Mouse (Mus musculus) gastrocnemius, adult 2 months (tissue): ENCODE data around the gene Macrod2. TPM values are rescaled to one million over a fixed set of nuclear protein-coding genes. Genes with fewer than 3 reads are reported as not detected.

Experiments used
- DNase-seq: peaks from one replicate; pipeline ENCODE4 v3.0.0; 2022
- H3K27ac ChIP-seq: fragments of 200-600 bp; 2 replicates; pipeline ENCODE4 v1.8.1; 2022; ENCODE audit warnings: mild to moderate bottlenecking
- H3K4me3 ChIP-seq: fragments of 200-600 bp; 2 replicates; pipeline ENCODE4 v1.8.1; 2022; ENCODE audit warnings: mild to moderate bottlenecking, moderate library complexity
- CTCF ChIP-seq: fragments of 200-600 bp; IDR thresholded peaks from 2 replicates; pipeline ENCODE4 v1.8.1; 2022; ENCODE audit warnings: antibody characterized with exemption, mild to moderate bottlenecking, moderate library complexity
- intact Hi-C: fragments of 180-260 bp; cut with DNase I; formaldehyde crosslinking; loops from one replicate; pipeline ENCODE4 v1.15.1; 2025
- total RNA-seq, 2 experiments: library from RNA; stranded (reverse); gene quantifications; 2 replicates each; pipeline ENCODE4 v1.2.3; 2021

The Macrod2 gene
- total RNA-seq, 2 experiments from 2014 or later: 16.4 to 19.3 TPM

GRCm38 (mm10) chr2:140758881-140759280 is 363.8 kb downstream of the Macrod2 start:
- no peak overlapping the region for H3K27ac ChIP-seq
- no peak for TF ChIP-seq CTCF
- intact Hi-C loops: no loop called here
- H3K4me3 ChIP-seq: no peak overlapping the region
- no peak for DNase-seq

DNA sequence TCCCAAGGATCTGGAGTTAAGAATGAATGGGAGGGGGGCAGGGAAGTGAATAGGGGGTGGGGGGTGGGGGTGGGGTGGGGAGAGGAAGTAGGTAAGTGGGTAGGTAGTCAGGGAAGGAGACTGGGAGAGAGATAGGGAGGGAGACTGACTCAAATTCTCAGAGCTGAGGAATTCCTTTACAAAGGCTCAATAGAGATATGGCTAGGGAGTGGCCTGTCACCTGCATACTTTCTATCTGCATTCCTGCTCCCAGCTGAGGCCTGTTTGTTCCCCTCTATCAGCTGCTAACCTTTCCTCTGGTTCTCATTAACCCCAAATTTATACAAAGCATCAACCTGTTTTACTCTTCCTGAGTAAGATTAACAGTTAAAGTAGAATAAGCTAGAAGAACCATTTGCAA is 364.6 kb downstream of the Macrod2 start:
- intact Hi-C loops: no loop called here
- Histone ChIP-seq H3K27ac (no peak overlapping the region), H3K4me3 (no peak overlapping the region)
- no peak for TF ChIP-seq CTCF
- DNase-seq: no peak

DNA sequence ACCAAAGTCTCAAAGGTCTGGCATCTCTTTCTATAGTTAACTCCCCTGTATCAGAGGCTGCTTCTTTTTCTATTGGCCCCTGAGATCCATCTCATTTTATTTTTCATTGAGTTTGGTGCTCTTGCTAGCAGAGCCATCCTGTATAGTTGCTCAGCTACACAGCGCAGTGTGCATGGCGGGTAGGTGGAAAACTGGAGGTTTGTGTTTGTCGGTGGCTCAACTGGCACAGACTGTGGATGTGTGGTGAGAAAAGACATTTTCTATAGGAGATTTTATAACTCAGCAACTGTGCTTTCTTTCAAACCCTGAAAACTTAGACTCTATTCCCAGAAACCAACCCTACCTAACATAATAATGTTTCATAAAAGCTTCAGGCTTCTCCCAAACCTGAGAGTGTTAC is 365.0 kb downstream of the Macrod2 start:
- intact Hi-C loops: no loop called here

GRCm38 (mm10) chr2:140763076-140763891 is 368.2 kb downstream of the Macrod2 start:
- no peak overlapping the region for H3K27ac ChIP-seq
- TF ChIP-seq CTCF: no peak
- no peak overlapping the region for H3K4me3 ChIP-seq
- DNase-seq: no peak
- intact Hi-C loops: no loop called here

More for the DNA sequence above, 365.0 kb downstream of the Macrod2 start:
- Histone ChIP-seq H3K27ac (no peak overlapping the region), H3K4me3 (no peak overlapping the region)
- DNase-seq: no peak
- no peak for TF ChIP-seq CTCF

GRCm38 (mm10) chr2:140769473-140769872 is 374.4 kb downstream of the Macrod2 start:
- no peak overlapping the region for H3K27ac ChIP-seq
- DNase-seq: no peak
- no peak overlapping the region for H3K4me3 ChIP-seq
- intact Hi-C loops: no loop called here
- TF ChIP-seq CTCF: no peak

DNA sequence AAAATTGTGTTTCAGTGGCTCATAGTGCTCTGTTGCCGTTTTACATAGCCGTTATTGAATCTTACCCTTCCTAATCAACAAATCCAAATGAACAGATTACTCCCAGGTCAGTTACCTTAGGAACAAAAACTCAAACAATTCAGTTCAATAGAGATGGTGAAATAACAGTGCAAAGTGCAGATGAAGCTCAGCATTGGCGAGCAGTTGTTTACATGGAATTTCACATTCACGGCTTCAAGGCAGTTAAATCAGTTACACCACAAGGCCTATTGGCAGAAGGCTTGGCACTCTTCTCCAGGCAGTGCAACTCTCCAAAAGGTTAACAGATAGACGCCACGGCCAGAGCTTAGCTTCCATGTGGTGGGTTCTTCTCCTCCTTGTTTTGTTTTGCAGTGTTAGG is 377.7 kb downstream of the Macrod2 start:
- DNase-seq: no peak
- intact Hi-C loops: no loop called here
- TF ChIP-seq CTCF: no peak
- H3K27ac ChIP-seq: no peak overlapping the region
- no peak overlapping the region for H3K4me3 ChIP-seq

GRCm38 (mm10) chr2:140773456-140773855 is 378.3 kb downstream of the Macrod2 start:
- intact Hi-C loops: no loop called here
- no peak overlapping the region for H3K27ac ChIP-seq
- no peak overlapping the region for H3K4me3 ChIP-seq
- DNase-seq: no peak
- TF ChIP-seq CTCF: no peak

- intact Hi-C loops: no loop called here
- no peak for TF ChIP-seq CTCF
- H3K27ac ChIP-seq: no peak overlapping the region
- DNase-seq: no peak
- no peak overlapping the region for H3K4me3 ChIP-seq
Observed at GRCm38 (mm10) chr2:140774808-140775370, 379.8 kb downstream of the Macrod2 start.

GRCm38 (mm10) chr2:140775448-140776101 is 380.5 kb downstream of the Macrod2 start:
- Histone ChIP-seq H3K4me3 (no peak overlapping the region), H3K27ac (no peak overlapping the region)
- DNase-seq: no peak
- intact Hi-C loops: no loop called here
- no peak for TF ChIP-seq CTCF

DNA sequence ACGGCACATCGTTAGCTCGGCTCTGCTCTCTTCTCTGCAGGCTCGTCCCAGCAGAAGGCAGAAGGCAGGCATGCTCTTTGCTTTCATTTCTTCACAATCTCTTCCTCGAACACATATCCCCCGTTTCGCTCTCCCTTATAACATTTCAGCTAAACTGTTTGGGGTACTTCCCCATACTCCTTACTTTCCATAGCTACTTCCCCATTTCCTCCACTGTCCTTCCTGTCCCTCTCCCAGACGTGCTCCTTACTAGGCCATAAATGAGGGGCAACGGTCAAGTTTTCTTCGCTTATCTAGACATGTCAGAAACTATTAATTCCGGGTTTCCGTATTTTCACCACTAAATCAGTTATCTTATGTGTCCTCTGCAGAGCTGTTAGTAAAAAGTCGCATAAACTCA is 383.1 kb downstream of the Macrod2 start:
- TF ChIP-seq CTCF: no peak
- no peak for DNase-seq
- H3K27ac ChIP-seq: no peak overlapping the region
- intact Hi-C loops: no loop called here
- no peak overlapping the region for H3K4me3 ChIP-seq

- Histone ChIP-seq H3K4me3 (no peak overlapping the region), H3K27ac (no peak overlapping the region)
- no peak for TF ChIP-seq CTCF
- intact Hi-C loops: no loop called here
- DNase-seq: no peak
Observed at GRCm38 (mm10) chr2:140783041-140783440, 387.9 kb downstream of the Macrod2 start.

GRCm38 (mm10) chr2:140784626-140785025 is 389.5 kb downstream of the Macrod2 start:
- Histone ChIP-seq H3K4me3 (no peak overlapping the region), H3K27ac (no peak overlapping the region)
- no peak for DNase-seq
- TF ChIP-seq CTCF: no peak
- intact Hi-C loops: no loop called here

DNA sequence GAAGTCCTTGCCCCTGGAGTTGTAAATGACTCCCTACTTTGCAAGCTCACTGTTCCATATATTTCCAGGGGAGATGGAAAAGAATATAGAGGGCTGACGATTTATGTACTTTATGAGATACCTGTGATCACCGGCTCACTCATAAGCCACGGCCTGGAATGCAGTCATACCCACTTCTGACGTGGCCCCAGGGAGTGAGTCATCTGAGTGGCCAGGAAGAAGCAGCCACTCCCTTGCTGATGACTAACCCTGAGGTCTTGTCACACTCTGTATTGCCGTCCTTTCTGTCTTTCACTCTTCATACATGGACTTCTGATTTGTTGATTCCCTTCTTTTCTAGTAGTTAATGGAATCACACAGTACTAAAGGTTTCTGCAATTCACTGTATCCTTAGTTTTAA is 395.3 kb downstream of the Macrod2 start:
- intact Hi-C loops: no loop called here
- DNase-seq: no peak
- Histone ChIP-seq H3K27ac (no peak overlapping the region), H3K4me3 (no peak overlapping the region)
- TF ChIP-seq CTCF: no peak
